In the genomic region with DNA sequence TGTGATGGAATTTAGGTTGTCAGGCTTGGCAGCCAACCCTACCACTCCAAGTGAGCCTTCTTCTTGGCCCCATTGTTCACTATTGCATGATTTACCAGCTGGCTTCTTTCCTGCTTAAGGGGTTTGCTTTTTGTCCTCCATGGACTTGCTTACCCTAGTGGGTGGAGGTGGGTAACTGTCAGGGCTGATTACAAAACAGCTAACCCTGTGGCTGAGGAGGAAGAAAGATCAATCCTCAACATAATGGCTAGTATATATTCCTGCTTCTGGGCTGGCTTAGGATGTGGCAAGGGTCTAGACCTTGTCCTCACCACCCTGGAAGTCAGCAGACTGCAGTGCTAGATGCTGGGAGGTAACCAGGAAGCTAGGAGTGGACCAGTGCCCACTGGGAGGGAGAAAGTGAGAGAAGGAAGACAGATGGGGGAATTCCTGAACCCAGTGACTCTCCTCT, we compare ENCODE assay signal across 14 mouse cellular contexts. TPM values are rescaled to one million over a fixed set of nuclear protein-coding genes. Genes with fewer than 3 reads are reported as not detected.
DNase-seq lines count a peak whose midpoint lies in the region; ATAC-seq and TF ChIP-seq lines count a peak whose summit lies in the region.
"Had no signal": no experiment of that assay in that cellular context is flagged by ENCODE, and none has a peak within 500 bp of the region (broad histone marks: within the 10 kb centered on the region; RNA-seq: fewer than 3 reads in every experiment).

No protein-coding gene starts in this region.

- H3K9me3 ChIP-seq in heart, embryonic 10.5 days: no peaks in the 10 kb centered on the region
- H3K9me3 ChIP-seq in stomach, embryonic 16.5 days (replicated peaks; ENCODE audit: control insufficient read depth, low read length): no peaks in the 10 kb centered on the region
- H3K9me3 ChIP-seq: hindbrain, embryonic 10.5 days had no signal

- no peak overlapping the region for H3K4me3 ChIP-seq in heart, embryonic 10.5 days
- no peak overlapping the region for H3K4me3 ChIP-seq in spleen, adult 2 months (ENCODE audit: extremely low read depth, insufficient read depth, insufficient read length)
- H3K4me3 ChIP-seq in lung, adult 2 months (replicated peaks; ENCODE audit: extremely low read depth, low read depth, low read length): no peak overlapping the region
- no peak overlapping the region for H3K4me3 ChIP-seq in stomach, embryonic 16.5 days (replicated peaks; ENCODE audit: low read length)
- H3K4me3 ChIP-seq: hindbrain, embryonic 10.5 days had no signal

- TF ChIP-seq CTCF in spleen, adult 2 months (IDR thresholded peaks at IDR 0.05; ENCODE audit: extremely low read depth, insufficient read depth, insufficient read length, insufficient replicate concordance): no peak
- no peak for TF ChIP-seq CTCF in lung, adult 2 months (IDR thresholded peaks at IDR 0.05; ENCODE audit: insufficient read depth, low read length)

- H3K4me1 ChIP-seq in heart, embryonic 10.5 days: peaks cover 9% of the 10 kb centered on the region
- H3K4me1 ChIP-seq in spleen, adult 2 months (ENCODE audit: control insufficient read depth, insufficient read depth, insufficient read length): no peaks in the 10 kb centered on the region
- peaks cover 12% of the 10 kb centered on the region for H3K4me1 ChIP-seq in lung, adult 2 months (ENCODE audit: control insufficient read depth, insufficient read depth, low read length)
- peaks cover 8% of the 10 kb centered on the region; the same call in 1 of the 2 replicates for H3K4me1 ChIP-seq in stomach, embryonic 16.5 days (ENCODE audit: control insufficient read depth, insufficient read depth, low read length)
- H3K4me1 ChIP-seq: hindbrain, embryonic 10.5 days had no signal

- DNase-seq in heart, adult 11 months: peak; percentile 95
- no peak for DNase-seq in heart, embryonic 10.5 days (ENCODE audit: low spot score)
- no peak for DNase-seq in spleen, adult 2 months (ENCODE audit: low read depth in 1 of 2, low spot score in 2 of 2)
- DNase-seq in spleen, postnatal 14 days (ENCODE audit: low spot score in 2 of 2): no peak
- DNase-seq in lung, adult 2 months: peak; percentile 25
- DNase-seq in B cell, adult 2 months: no peak
- no peak for DNase-seq in testis, postnatal 10 days (ENCODE audit: low spot score)
- DNase-seq: adrenal gland, postnatal 25 days; cerebellum, postnatal 25 days; kidney, postnatal 10 days; right cerebral cortex, postnatal 14 days had no signal

- TF ChIP-seq POLR2A in spleen, adult 2 months (IDR thresholded peaks at IDR 0.05; ENCODE audit: low read depth, low read length): no peak
- TF ChIP-seq POLR2A in lung, adult 2 months (IDR thresholded peaks at IDR 0.05; ENCODE audit: borderline replicate concordance, extremely low read depth, low read depth, low read length): no peak

- no peak overlapping the region for H3K9ac ChIP-seq in stomach, embryonic 16.5 days (ENCODE audit: low read length)

- peaks cover 19% of the 10 kb centered on the region for H3K36me3 ChIP-seq in heart, embryonic 10.5 days
- peaks cover 17% of the 10 kb centered on the region for H3K36me3 ChIP-seq in spleen, adult 2 months (ENCODE audit: control insufficient read depth, insufficient read depth, low read length)
- peaks cover 5% of the 10 kb centered on the region for H3K36me3 ChIP-seq in stomach, embryonic 16.5 days (ENCODE audit: control insufficient read depth, insufficient read depth, low read length)

- ATAC-seq in stomach, embryonic 16.5 days (ENCODE audit: insufficient read depth, low FRiP score): peak; percentile 14; the same call in 1 of the 2 replicates

- no peak overlapping the region for H3K4me2 ChIP-seq in stomach, embryonic 16.5 days (ENCODE audit: low read depth, low read length)

- no peak overlapping the region for H3K27ac ChIP-seq in heart, embryonic 10.5 days
- H3K27ac ChIP-seq in spleen, adult 2 months (ENCODE audit: insufficient read depth, low read length): peak overlapping the region; percentile 22
- peak overlapping the region; percentile 4; the same call in 1 of the 2 replicates for H3K27ac ChIP-seq in stomach, embryonic 16.5 days (ENCODE audit: low read length)
- H3K27ac ChIP-seq: hindbrain, embryonic 10.5 days had no signal

- peaks cover 10% of the 10 kb centered on the region; the same call in 1 of the 2 replicates for H3K27me3 ChIP-seq in heart, embryonic 10.5 days (ENCODE audit: insufficient read depth, poor library complexity, severe bottlenecking)
- no peaks in the 10 kb centered on the region for H3K27me3 ChIP-seq in spleen, adult 2 months (ENCODE audit: control insufficient read depth, insufficient read depth, low read length)
- no peaks in the 10 kb centered on the region for H3K27me3 ChIP-seq in stomach, embryonic 16.5 days (ENCODE audit: control insufficient read depth, insufficient read depth, low read length)

RNA-seq across cellular contexts. Expression of a gene that starts 3.4 kb away (rescaled TPM):
- 0.46 and 5.3 TPM in 2 replicates for polyA plus RNA-seq in heart, embryonic 10.5 days (2016; fragmentation: Nextera tagmentation; extraction: Ambion mirVana)
- 160 and 170 TPM in 2 replicates for polyA plus RNA-seq in spleen, adult 2 months (2012; rRNA removed)
- polyA plus RNA-seq in lung, adult 2 months (2012; rRNA removed): 254 and 275 TPM in 2 replicates
- polyA plus RNA-seq in stomach, embryonic 16.5 days (2015; fragmentation: Nextera tagmentation; extraction: Ambion mirVana): 17.0 and 19.5 TPM in 2 replicates

RNA-seq across cellular contexts. Expression of a gene that starts 16.9 kb away (rescaled TPM):
- 25.2 and 28.6 TPM in 2 replicates for polyA plus RNA-seq in heart, embryonic 10.5 days (2016; fragmentation: Nextera tagmentation; extraction: Ambion mirVana)
- 38.5 and 39.0 TPM in 2 replicates for polyA plus RNA-seq in spleen, adult 2 months (2012; rRNA removed)
- polyA plus RNA-seq in lung, adult 2 months (2012; rRNA removed): 62.1 and 68.2 TPM in 2 replicates
- 50.0 and 52.0 TPM in 2 replicates for polyA plus RNA-seq in stomach, embryonic 16.5 days (2015; fragmentation: Nextera tagmentation; extraction: Ambion mirVana)

RNA-seq across cellular contexts. Expression of a gene that starts 17.9 kb away (rescaled TPM):
- polyA plus RNA-seq in heart, embryonic 10.5 days (2016; fragmentation: Nextera tagmentation; extraction: Ambion mirVana): 44.4 and 46.8 TPM in 2 replicates
- 9.8 and 10.5 TPM in 2 replicates for polyA plus RNA-seq in spleen, adult 2 months (2012; rRNA removed)
- polyA plus RNA-seq in lung, adult 2 months (2012; rRNA removed): 43.0 and 50.7 TPM in 2 replicates
- 45.4 and 46.9 TPM in 2 replicates for polyA plus RNA-seq in stomach, embryonic 16.5 days (2015; fragmentation: Nextera tagmentation; extraction: Ambion mirVana)

RNA-seq across cellular contexts. Expression of a gene that starts 37.4 kb away (rescaled TPM):
- polyA plus RNA-seq in heart, embryonic 10.5 days (2016; fragmentation: Nextera tagmentation; extraction: Ambion mirVana): 0.27 and 0.28 TPM in 2 replicates
- polyA plus RNA-seq in spleen, adult 2 months (2012; rRNA removed): 6.1 and 7.9 TPM in 2 replicates
- polyA plus RNA-seq in lung, adult 2 months (2012; rRNA removed): 1.8 and 1.9 TPM in 2 replicates
- 0.31 and 0.53 TPM in 2 replicates for polyA plus RNA-seq in stomach, embryonic 16.5 days (2015; fragmentation: Nextera tagmentation; extraction: Ambion mirVana)
- polyA plus RNA-seq: C2C12 had no signal

RNA-seq across cellular contexts. Expression of a gene that starts 47.6 kb away (rescaled TPM):
- 1.2 and 2.7 TPM in 2 replicates for polyA plus RNA-seq in heart, embryonic 10.5 days (2016; fragmentation: Nextera tagmentation; extraction: Ambion mirVana)
- polyA plus RNA-seq in spleen, adult 2 months (2012; rRNA removed): 51.6 and 53.3 TPM in 2 replicates
- polyA plus RNA-seq in lung, adult 2 months (2012; rRNA removed): 8.2 and 12.3 TPM in 2 replicates
- 3.9 and 5.8 TPM in 2 replicates for polyA plus RNA-seq in stomach, embryonic 16.5 days (2015; fragmentation: Nextera tagmentation; extraction: Ambion mirVana)
- polyA plus RNA-seq: C2C12 had no signal

Comparison
In these comparisons a context has a peak if more than half of its experiments do, and no peak if none do; other contexts are left out.
1. DNase-seq: peak in heart, adult 11 months (single experiment) and lung, adult 2 months (single experiment); none in heart, embryonic 10.5 days (single experiment), spleen, adult 2 months (0 of 2), spleen, postnatal 14 days (0 of 2), B cell, adult 2 months (0 of 2) and testis, postnatal 10 days (single experiment).